Mouse (Mus musculus) kidney, postnatal 0 days (tissue): ENCODE measurements around the gene Arfgef3. TPM values are rescaled to one million over a fixed set of nuclear protein-coding genes. Genes with fewer than 3 reads are reported as not detected.

Source experiments
- ATAC-seq: fragments of 200-750 bp; cut with Nextera tagmentation; replicated peaks from 2 replicates; pipeline ENCODE4 v1.8.0; 2017; ENCODE audit warnings: low read depth, moderate number of reproducible peaks, moderate TSS enrichment, moderate library complexity; ENCODE audit not compliant: low FRiP score
- DNase-seq: peaks from one replicate; pipeline ENCODE4 v3.0.0-alpha.2; 2016; ENCODE audit warnings: low spot score
- H3K27ac ChIP-seq: fragments of 300-500 bp; sonication (generic); 2 replicates; pipeline ENCODE4 v1.5.1; 2014; ENCODE audit warnings: mild to moderate bottlenecking
- H3K27me3 ChIP-seq: fragments of 300-500 bp; sonication (generic); 2 replicates; pipeline ENCODE4 v1.6.1; 2014; ENCODE audit warnings: low read length, mixed read lengths; ENCODE audit not compliant: insufficient read depth
- H3K36me3 ChIP-seq: fragments of 300-500 bp; sonication (generic); 2 replicates; pipeline ENCODE4 v1.6.1; 2014; ENCODE audit warnings: low read length, mixed read lengths; ENCODE audit not compliant: insufficient read depth
- H3K4me1 ChIP-seq: fragments of 300-500 bp; sonication (generic); replicated peaks from 2 replicates; pipeline ENCODE4 v1.6.1; 2014; ENCODE audit warnings: antibody characterized with exemption, low read length, mixed read lengths; ENCODE audit not compliant: insufficient read depth
- H3K4me2 ChIP-seq: fragments of 300-500 bp; sonication (generic); 2 replicates; pipeline ENCODE4 v1.6.1; 2014; ENCODE audit warnings: mild to moderate bottlenecking, low read length, moderate library complexity, mixed read lengths
- H3K4me3 ChIP-seq: fragments of 300-500 bp; sonication (generic); replicated peaks from 2 replicates; pipeline ENCODE4 v1.5.1; 2014; ENCODE audit warnings: low read depth, low read length
- H3K9ac ChIP-seq: fragments of 300-500 bp; sonication (generic); 2 replicates; pipeline ENCODE4 v1.6.1; 2014; ENCODE audit warnings: low read depth, low read length
- H3K9me3 ChIP-seq: fragments of 300-500 bp; sonication (generic); replicated peaks from 2 replicates; pipeline ENCODE4 v1.6.1; 2016; ENCODE audit warnings: low read length, inconsistent platforms, mixed read lengths
- CTCF ChIP-seq: IDR thresholded peaks from 2 replicates; pipeline ENCODE4 v1.5.1; 2016; ENCODE audit warnings: antibody characterized with exemption, low read depth, mild to moderate bottlenecking, moderate library complexity
- WGBS: fragments of 180-500 bp; shearing (Covaris S2); extraction: QIAGEN DNeasy Blood & Tissue Kit; methylation state at CpG from one replicate; pipeline ENCODE4 v1.1.7; 2014; 5-methylcytosine and 5-hydroxymethylcytosine counted together
- polyA plus RNA-seq: library from polyadenylated mRNA; unstranded; fragments of >200 nt; fragmentation: Nextera tagmentation; extraction: Ambion mirVana; gene quantifications from 2 replicates; pipeline ENCODE4 v1.2.1, GENCODE M21; 2015

Arfgef3 gene
- polyA plus RNA-seq, 1 experiment from 2014 or later: 1.1 TPM

GRCm38 (mm10) chr10:18643506-18643905, 100.2 kb downstream of the Arfgef3 start:
- WGBS: 88% methylated on average over 3 of the region's 3 CpGs
- Histone ChIP-seq H3K4me1 (no peaks in the 10 kb centered on the region), H3K4me2 (no peak overlapping the region), H3K4me3 (no peak overlapping the region), H3K36me3 (no peaks in the 10 kb centered on the region), H3K9me3 (no peaks in the 10 kb centered on the region), H3K27me3 (no peaks in the 10 kb centered on the region), H3K27ac (no peak overlapping the region), H3K9ac (no peak overlapping the region)
- DNase-seq (no peak), ATAC-seq (no peak)
- no peak for TF ChIP-seq CTCF

DNA sequence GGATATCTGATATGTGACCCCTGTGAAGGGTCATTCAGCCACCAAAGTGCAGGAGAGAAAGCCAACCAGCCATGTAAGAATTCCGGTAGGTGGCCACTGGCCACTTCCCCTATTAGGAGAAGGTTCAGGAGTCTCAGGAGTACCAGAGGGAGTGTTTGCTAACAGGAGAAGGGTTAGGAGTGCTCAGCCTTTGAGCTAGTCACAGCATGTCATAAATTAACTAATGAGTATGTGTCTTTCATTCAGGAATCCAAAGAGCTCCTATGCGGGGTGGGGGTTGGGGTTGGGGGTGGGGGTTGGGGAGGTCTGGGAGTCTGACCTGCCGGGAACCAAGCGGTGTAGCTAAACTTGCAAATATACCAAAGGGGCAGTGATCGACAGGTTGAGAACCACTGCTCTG, 100.9 kb downstream of the Arfgef3 start:
- WGBS: 28% methylated on average over 5 of the region's 5 CpGs
- DNase-seq (no peak), ATAC-seq (no peak)
- Histone ChIP-seq H3K4me3 (no peak overlapping the region), H3K4me1 (no peaks in the 10 kb centered on the region), H3K27ac (no peak overlapping the region), H3K9ac (no peak overlapping the region), H3K4me2 (no peak overlapping the region), H3K27me3 (no peaks in the 10 kb centered on the region), H3K36me3 (no peaks in the 10 kb centered on the region), H3K9me3 (no peaks in the 10 kb centered on the region)
- no peak for TF ChIP-seq CTCF

GRCm38 (mm10) chr10:18640596-18640995, 103.2 kb downstream of the Arfgef3 start:
- Histone ChIP-seq H3K27ac (no peak overlapping the region), H3K4me2 (no peak overlapping the region), H3K9me3 (no peaks in the 10 kb centered on the region), H3K4me3 (no peak overlapping the region), H3K4me1 (no peaks in the 10 kb centered on the region), H3K27me3 (no peaks in the 10 kb centered on the region), H3K36me3 (no peaks in the 10 kb centered on the region), H3K9ac (no peak overlapping the region)
- TF ChIP-seq CTCF: no peak
- no peak for ATAC-seq
- WGBS: 64% methylated on average over 5 of the region's 5 CpGs
- no peak for DNase-seq

DNA sequence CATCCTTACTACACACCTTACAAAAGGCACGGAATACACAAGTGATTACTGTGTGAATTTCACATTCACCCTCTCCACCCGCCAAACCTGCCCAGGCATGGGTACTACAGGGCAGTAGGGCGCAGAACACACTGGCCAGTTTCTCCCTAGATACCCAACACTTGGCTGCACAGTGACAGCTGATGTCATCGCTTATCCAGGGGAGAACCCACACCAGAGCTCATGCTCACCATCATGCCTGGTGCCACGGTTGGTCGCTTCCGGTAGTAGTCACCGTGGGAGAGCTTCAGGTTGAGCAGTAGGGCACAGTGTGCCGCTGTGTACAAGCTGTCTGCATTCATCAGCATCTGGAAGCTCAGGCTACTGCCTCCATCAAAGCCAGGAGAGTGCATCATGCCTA, 108.3 kb downstream of the Arfgef3 start:
- DNase-seq (no peak), ATAC-seq (peak; percentile 85)
- H3K27me3 ChIP-seq: no peaks in the 10 kb centered on the region
- no peak overlapping the region for H3K27ac ChIP-seq
- no peak overlapping the region for H3K9ac ChIP-seq
- no peaks in the 10 kb centered on the region for H3K36me3 ChIP-seq
- 82% methylated on average over 9 of the region's 9 CpGs for WGBS
- H3K9me3 ChIP-seq: no peaks in the 10 kb centered on the region
- no peak for TF ChIP-seq CTCF
- no peak overlapping the region for H3K4me2 ChIP-seq
- no peaks in the 10 kb centered on the region for H3K4me1 ChIP-seq
- H3K4me3 ChIP-seq: no peak overlapping the region

GRCm38 (mm10) chr10:18634405-18634985, 109.3 kb downstream of the Arfgef3 start:
- WGBS: 71% methylated on average over 7 of the region's 7 CpGs
- no peak for ATAC-seq

DNA sequence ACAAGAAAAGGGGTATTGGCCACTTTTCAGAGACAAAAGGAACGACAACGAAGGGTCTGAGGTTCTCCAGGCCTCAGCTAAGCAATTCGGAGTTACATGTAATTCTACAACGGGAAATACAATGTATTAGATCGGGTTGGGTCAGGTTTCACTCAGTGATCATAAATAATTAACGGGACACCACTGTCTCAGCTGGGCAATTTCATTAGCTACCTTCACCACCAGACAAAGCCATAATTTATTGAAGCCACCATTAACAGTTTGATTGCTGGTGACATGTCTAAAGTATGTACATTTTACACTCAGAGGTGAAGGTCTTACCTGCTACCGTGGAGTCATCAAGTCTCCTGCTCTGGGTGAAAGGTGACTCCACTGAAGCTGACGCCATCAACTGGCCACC, 113.3 kb downstream of the Arfgef3 start:
- 51% methylated on average over 8 of the region's 8 CpGs for WGBS
- Histone ChIP-seq H3K27me3 (no peaks in the 10 kb centered on the region), H3K9ac (no peak overlapping the region), H3K4me3 (no peak overlapping the region), H3K4me2 (no peak overlapping the region), H3K9me3 (no peaks in the 10 kb centered on the region), H3K36me3 (no peaks in the 10 kb centered on the region), H3K27ac (no peak overlapping the region), H3K4me1 (no peaks in the 10 kb centered on the region)
- TF ChIP-seq CTCF: no peak
- DNase-seq: no peak
- ATAC-seq: no peak

More at GRCm38 (mm10) chr10:18634405-18634985, 109.3 kb downstream of the Arfgef3 start:
- H3K9me3 ChIP-seq: no peaks in the 10 kb centered on the region
- H3K27me3 ChIP-seq: no peaks in the 10 kb centered on the region
- H3K27ac ChIP-seq: no peak overlapping the region
- no peaks in the 10 kb centered on the region for H3K36me3 ChIP-seq
- DNase-seq: no peak
- no peaks in the 10 kb centered on the region for H3K4me1 ChIP-seq
- no peak overlapping the region for H3K9ac ChIP-seq
- no peak for TF ChIP-seq CTCF
- H3K4me2 ChIP-seq: no peak overlapping the region
- no peak overlapping the region for H3K4me3 ChIP-seq

DNA sequence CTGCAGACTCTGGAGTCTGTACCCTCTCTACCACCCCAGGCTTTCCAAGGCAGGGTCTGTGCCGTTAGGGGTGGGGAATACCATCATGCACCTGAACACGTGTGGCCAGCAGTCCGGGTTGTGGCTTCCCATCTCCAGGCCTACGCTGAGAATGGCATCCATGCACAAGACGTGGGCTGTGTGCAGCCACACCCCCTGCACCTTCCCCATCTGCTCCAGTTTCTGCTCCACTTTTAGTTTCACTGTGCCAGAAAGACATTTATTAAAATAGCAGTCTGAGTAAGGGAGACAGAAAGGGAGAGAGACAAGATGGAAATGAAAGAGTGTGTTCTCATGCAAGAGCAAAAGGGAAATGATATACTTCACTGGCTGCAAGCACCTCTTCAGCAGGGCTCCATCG, 116.2 kb downstream of the Arfgef3 start:
- Histone ChIP-seq H3K36me3 (no peaks in the 10 kb centered on the region), H3K9ac (no peak overlapping the region), H3K4me2 (no peak overlapping the region), H3K4me1 (no peaks in the 10 kb centered on the region), H3K9me3 (no peaks in the 10 kb centered on the region), H3K4me3 (no peak overlapping the region), H3K27ac (no peak overlapping the region), H3K27me3 (no peaks in the 10 kb centered on the region)
- DNase-seq (no peak), ATAC-seq (no peak)
- 84% methylated on average over 6 of the region's 6 CpGs for WGBS
- no peak for TF ChIP-seq CTCF
